Mouse (Mus musculus) midbrain, embryonic 12.5 days (tissue): Measurements from ENCODE around the gene Foxd1. TPM values are rescaled to one million over a fixed set of nuclear protein-coding genes. Genes with fewer than 3 reads are reported as not detected.

Experiments
- ATAC-seq: fragments of 200-750 bp; cut with Nextera tagmentation; 2 replicates; pipeline ENCODE4 v1.8.0; 2017; ENCODE audit warnings: low read depth, moderate TSS enrichment, moderate library complexity; ENCODE audit not compliant: low FRiP score
- H3K27ac ChIP-seq: fragments of 300-500 bp; sonication (generic); replicated peaks from 2 replicates; pipeline ENCODE4 v1.5.1; 2016; ENCODE audit warnings: mild to moderate bottlenecking
- H3K27me3 ChIP-seq: fragments of 300-500 bp; sonication (generic); 2 replicates; pipeline ENCODE4 v1.6.1; 2016; ENCODE audit warnings: mild to moderate bottlenecking
- H3K36me3 ChIP-seq: fragments of 300-500 bp; sonication (generic); 2 replicates; pipeline ENCODE4 v1.6.1; 2016
- H3K4me1 ChIP-seq: fragments of 300-500 bp; sonication (generic); 2 replicates; pipeline ENCODE4 v1.6.1; 2016
- H3K4me2 ChIP-seq: fragments of 300-500 bp; sonication (generic); replicated peaks from 2 replicates; pipeline ENCODE4 v1.6.1; 2016; ENCODE audit warnings: mild to moderate bottlenecking, moderate library complexity
- H3K4me3 ChIP-seq: fragments of 300-500 bp; sonication (generic); 2 replicates; pipeline ENCODE4 v1.5.1; 2016; ENCODE audit warnings: mild to moderate bottlenecking
- H3K9ac ChIP-seq: fragments of 300-500 bp; sonication (generic); replicated peaks from 2 replicates; pipeline ENCODE4 v1.6.1; 2016; ENCODE audit warnings: mild to moderate bottlenecking, moderate library complexity
- H3K9me3 ChIP-seq: fragments of 300-500 bp; sonication (generic); 2 replicates; pipeline ENCODE4 v1.6.1; 2016; ENCODE audit warnings: mild to moderate bottlenecking
- WGBS: fragments of 180-500 bp; shearing (Covaris S2); methylation state at CpG from one replicate; pipeline ENCODE4 v1.1.7; 2016; 5-methylcytosine and 5-hydroxymethylcytosine counted together
- polyA plus RNA-seq: library from polyadenylated mRNA; unstranded; fragments of >200 nt; fragmentation: Nextera tagmentation; extraction: Ambion mirVana; gene quantifications from 2 replicates; pipeline ENCODE4 v1.2.1, GENCODE M21; 2016

The Foxd1 gene
- polyA plus RNA-seq: 5.2 and 6.0 TPM in 2 replicates

GRCm38 (mm10) chr13:98354090-98354801 lies at the start of gene Foxd1:
TSS of gene Foxd1 (plus strand) at chr13:98354242.
- H3K4me1 ChIP-seq: peaks cover 32% of the 10 kb centered on the region
- H3K36me3 ChIP-seq: no peaks in the 10 kb centered on the region
- H3K4me3 ChIP-seq: peak within 1 kb of the TSS; percentile 52
- peak within 1 kb of the TSS; percentile 58 for H3K27ac ChIP-seq
- ATAC-seq: peak; percentile 87
- H3K4me2 ChIP-seq: peak within 1 kb of the TSS; percentile 71
- peak within 1 kb of the TSS; percentile 63 for H3K9ac ChIP-seq
- H3K27me3 ChIP-seq: peaks cover 87% of the 10 kb centered on the region
- H3K9me3 ChIP-seq: no peaks in the 10 kb centered on the region
- under 1% methylated on average over 59 of the region's 76 CpGs for WGBS

- Histone ChIP-seq H3K9me3 (no peaks in the 10 kb centered on the region), H3K4me1 (peaks cover 9% of the 10 kb centered on the region; the same call in 1 of the 2 replicates), H3K4me2 (no peak overlapping the region), H3K27ac (no peak overlapping the region), H3K27me3 (no peaks in the 10 kb centered on the region), H3K9ac (no peak overlapping the region), H3K4me3 (no peak overlapping the region), H3K36me3 (peaks cover 24% of the 10 kb centered on the region)
- 91% methylated on average over 9 of the region's 9 CpGs for WGBS
- ATAC-seq: no peak
Observed at GRCm38 (mm10) chr13:98305257-98305656, 48.8 kb upstream of the Foxd1 start.

GRCm38 (mm10) chr13:98306393-98306792 lies 47.6 kb upstream of the Foxd1 start:
- 39% methylated on average over 5 of the region's 5 CpGs for WGBS
- no peak overlapping the region for H3K4me2 ChIP-seq
- no peak overlapping the region for H3K4me3 ChIP-seq

GRCm38 (mm10) chr13:98306852-98307475 lies 47.1 kb upstream of the Foxd1 start:
- Histone ChIP-seq H3K4me1 (peaks cover 9% of the 10 kb centered on the region; the same call in 1 of the 2 replicates), H3K27ac (peak overlapping the region; percentile 35), H3K27me3 (no peaks in the 10 kb centered on the region), H3K9ac (no peak overlapping the region), H3K4me2 (no peak overlapping the region), H3K36me3 (peaks cover 41% of the 10 kb centered on the region), H3K9me3 (no peaks in the 10 kb centered on the region), H3K4me3 (no peak overlapping the region)
- WGBS: 57% methylated on average over 14 of the region's 14 CpGs
- ATAC-seq: no peak

More at GRCm38 (mm10) chr13:98306393-98306792, 47.6 kb upstream of the Foxd1 start:
- H3K27me3 ChIP-seq: no peaks in the 10 kb centered on the region
- H3K27ac ChIP-seq: 0 out of 2 replicates have a peak overlapping the region, but pooled peaks have one; percentile 5
- no peak overlapping the region for H3K9ac ChIP-seq
- H3K9me3 ChIP-seq: no peaks in the 10 kb centered on the region
- peaks cover 36% of the 10 kb centered on the region for H3K36me3 ChIP-seq
- H3K4me1 ChIP-seq: peaks cover 9% of the 10 kb centered on the region; the same call in 1 of the 2 replicates
- no peak for ATAC-seq

- WGBS: 83% methylated on average over 5 of the region's 5 CpGs
- Histone ChIP-seq H3K4me2 (no peak overlapping the region), H3K27me3 (no peaks in the 10 kb centered on the region), H3K9me3 (no peaks in the 10 kb centered on the region), H3K9ac (no peak overlapping the region), H3K4me1 (peaks cover 9% of the 10 kb centered on the region; the same call in 1 of the 2 replicates), H3K36me3 (peaks cover 51% of the 10 kb centered on the region), H3K27ac (no peak overlapping the region), H3K4me3 (no peak overlapping the region)
- ATAC-seq: no peak
Observed at GRCm38 (mm10) chr13:98308004-98308403, 46.0 kb upstream of the Foxd1 start.

- peaks cover 9% of the 10 kb centered on the region; the same call in 1 of the 2 replicates for H3K4me1 ChIP-seq
- 92% methylated on average over 4 of the region's 4 CpGs for WGBS
- H3K9me3 ChIP-seq: no peaks in the 10 kb centered on the region
- no peak overlapping the region for H3K27ac ChIP-seq
- no peak overlapping the region for H3K4me2 ChIP-seq
- H3K27me3 ChIP-seq: no peaks in the 10 kb centered on the region
- H3K36me3 ChIP-seq: peaks cover 58% of the 10 kb centered on the region
- H3K4me3 ChIP-seq: no peak overlapping the region
- H3K9ac ChIP-seq: no peak overlapping the region
- no peak for ATAC-seq
Observed at GRCm38 (mm10) chr13:98308724-98309123, 45.3 kb upstream of the Foxd1 start.

- no peaks in the 10 kb centered on the region for H3K9me3 ChIP-seq
- H3K27ac ChIP-seq: no peak overlapping the region
- H3K36me3 ChIP-seq: peaks cover 59% of the 10 kb centered on the region
- no peaks in the 10 kb centered on the region for H3K27me3 ChIP-seq
- WGBS: 95% methylated on average over 5 of the region's 5 CpGs
- no peak overlapping the region for H3K4me3 ChIP-seq
- peaks cover 20% of the 10 kb centered on the region for H3K4me1 ChIP-seq
- no peak for ATAC-seq
- no peak overlapping the region for H3K9ac ChIP-seq
- no peak overlapping the region for H3K4me2 ChIP-seq
Observed at GRCm38 (mm10) chr13:98311597-98311996, 42.4 kb upstream of the Foxd1 start.

- no peak overlapping the region for H3K4me2 ChIP-seq
- H3K36me3 ChIP-seq: peaks cover 49% of the 10 kb centered on the region
- peaks cover 15% of the 10 kb centered on the region for H3K4me1 ChIP-seq
- ATAC-seq: no peak
- no peak overlapping the region for H3K9ac ChIP-seq
- WGBS: 89% methylated on average over 7 of the region's 7 CpGs
- H3K27me3 ChIP-seq: no peaks in the 10 kb centered on the region
- no peaks in the 10 kb centered on the region for H3K9me3 ChIP-seq
- no peak overlapping the region for H3K4me3 ChIP-seq
- no peak overlapping the region for H3K27ac ChIP-seq
Observed at GRCm38 (mm10) chr13:98313631-98314030, 40.4 kb upstream of the Foxd1 start.

- H3K36me3 ChIP-seq: peaks cover 37% of the 10 kb centered on the region
- H3K9ac ChIP-seq: no peak overlapping the region
- peak overlapping the region; percentile 85; the same call in 1 of the 2 replicates for H3K4me3 ChIP-seq
- no peak for ATAC-seq
- H3K27me3 ChIP-seq: no peaks in the 10 kb centered on the region
- peak overlapping the region; percentile 72 for H3K4me2 ChIP-seq
- no peaks in the 10 kb centered on the region for H3K9me3 ChIP-seq
- WGBS: 81% methylated on average over 4 of the region's 4 CpGs
- H3K4me1 ChIP-seq: peaks cover 15% of the 10 kb centered on the region
- H3K27ac ChIP-seq: no peak overlapping the region
Observed at GRCm38 (mm10) chr13:98315124-98315523, 38.9 kb upstream of the Foxd1 start.

- no peak for ATAC-seq
Observed at GRCm38 (mm10) chr13:98316140-98316479, 37.9 kb upstream of the Foxd1 start.

GRCm38 (mm10) chr13:98316480-98317245 lies 37.4 kb upstream of the Foxd1 start, which contains the start of gene Btf3:
TSS of gene Btf3 (minus strand) at chr13:98317006.
- ATAC-seq: peak; percentile 94
- peaks cover 15% of the 10 kb centered on the region for H3K4me1 ChIP-seq
- peak within 1 kb of the TSS; percentile 84 for H3K27ac ChIP-seq
- no peaks in the 10 kb centered on the region for H3K9me3 ChIP-seq
- WGBS: under 1% methylated on average over 84 of the region's 90 CpGs
- peak within 1 kb of the TSS; percentile 85 for H3K4me3 ChIP-seq
- H3K4me2 ChIP-seq: peak within 1 kb of the TSS; percentile 72
- no peaks in the 10 kb centered on the region for H3K27me3 ChIP-seq
- H3K36me3 ChIP-seq: peaks cover 21% of the 10 kb centered on the region
- H3K9ac ChIP-seq: peak within 1 kb of the TSS; percentile 98

More at GRCm38 (mm10) chr13:98316140-98316479, 37.9 kb upstream of the Foxd1 start:
- Histone ChIP-seq H3K36me3 (peaks cover 27% of the 10 kb centered on the region), H3K4me2 (peak overlapping the region; percentile 72), H3K9me3 (no peaks in the 10 kb centered on the region), H3K27me3 (no peaks in the 10 kb centered on the region), H3K4me1 (peaks cover 15% of the 10 kb centered on the region), H3K4me3 (peak overlapping the region; percentile 85), H3K27ac (peak overlapping the region; percentile 84), H3K9ac (peak overlapping the region; percentile 98)
- 0% methylated on average over 17 of the region's 17 CpGs for WGBS
